Mouse (Mus musculus): ENCODE data around the gene Pigz. TPM values are rescaled to one million over a fixed set of nuclear protein-coding genes. Genes with fewer than 3 reads are reported as not detected.

Pigz gene
- polyA plus RNA-seq, 1 experiment from 2014 or later = 2.8 TPM

- H3K36me3 ChIP-seq = peaks cover 77% of the 10 kb centered on the region
- 87% methylated on average over 7 of the region's 7 CpGs for WGBS
These were observed 29.6 kb downstream of the Pigz start for GRCm38 (mm10) chr16:31963224-31963623.

GRCm38 (mm10) chr16:31975258-31975657 is 41.6 kb downstream of the Pigz start:
- H3K27ac ChIP-seq = no peak overlapping the region
- no peaks in the 10 kb centered on the region for H3K9me3 ChIP-seq (replicated peaks)
- no peak for ATAC-seq (ENCODE audit: low FRiP score)
- H3K4me1 ChIP-seq = no peaks in the 10 kb centered on the region
- H3K9ac ChIP-seq = no peak overlapping the region
- peaks cover 59% of the 10 kb centered on the region for H3K36me3 ChIP-seq
- no peak overlapping the region for H3K4me3 ChIP-seq
- no peak overlapping the region for H3K4me2 ChIP-seq (replicated peaks)
- 93% methylated on average over 4 of the region's 4 CpGs for whole genome bisulfite sequencing
- no peaks in the 10 kb centered on the region for H3K27me3 ChIP-seq

More at GRCm38 (mm10) chr16:31963224-31963623, 29.6 kb downstream of the Pigz start:
- Histone ChIP-seq H3K27ac (no peak overlapping the region), H3K9ac (no peak overlapping the region), H3K4me1 (no peaks in the 10 kb centered on the region), H3K4me3 (no peak overlapping the region), H3K27me3 (no peaks in the 10 kb centered on the region), H3K9me3 (replicated peaks) (no peaks in the 10 kb centered on the region), H3K4me2 (replicated peaks) (no peak overlapping the region)
- ATAC-seq (ENCODE audit: low FRiP score) = no peak

GRCm38 (mm10) chr16:31979501-31979900 is 45.9 kb downstream of the Pigz start:
- no peak overlapping the region for H3K4me3 ChIP-seq
- no peak overlapping the region for H3K27ac ChIP-seq
- no peaks in the 10 kb centered on the region for H3K27me3 ChIP-seq
- ATAC-seq (ENCODE audit: low FRiP score) = no peak
- no peaks in the 10 kb centered on the region for H3K4me1 ChIP-seq
- H3K9me3 ChIP-seq (replicated peaks) = no peaks in the 10 kb centered on the region
- 95% methylated on average over 3 of the region's 3 CpGs for WGBS
- peaks cover 42% of the 10 kb centered on the region for H3K36me3 ChIP-seq
- H3K4me2 ChIP-seq (replicated peaks) = no peak overlapping the region
- H3K9ac ChIP-seq = no peak overlapping the region

GRCm38 (mm10) chr16:31980946-31981345 is 47.3 kb downstream of the Pigz start:
- H3K9ac ChIP-seq = no peak overlapping the region
- H3K9me3 ChIP-seq (replicated peaks) = no peaks in the 10 kb centered on the region
- H3K4me1 ChIP-seq = no peaks in the 10 kb centered on the region
- no peak for ATAC-seq (ENCODE audit: low FRiP score)
- peaks cover 38% of the 10 kb centered on the region for H3K36me3 ChIP-seq
- H3K4me3 ChIP-seq = no peak overlapping the region
- H3K27me3 ChIP-seq = no peaks in the 10 kb centered on the region
- H3K4me2 ChIP-seq (replicated peaks) = no peak overlapping the region
- 78% methylated on average over 5 of the region's 5 CpGs for WGBS
- H3K27ac ChIP-seq = no peak overlapping the region

- Histone ChIP-seq H3K27ac (no peak overlapping the region), H3K4me3 (no peak overlapping the region), H3K9ac (no peak overlapping the region), H3K4me1 (no peaks in the 10 kb centered on the region), H3K36me3 (peaks cover 34% of the 10 kb centered on the region), H3K4me2 (replicated peaks) (no peak overlapping the region), H3K9me3 (replicated peaks) (no peaks in the 10 kb centered on the region), H3K27me3 (no peaks in the 10 kb centered on the region)
- ATAC-seq (ENCODE audit: low FRiP score) = no peak
- WGBS = 51% methylated on average over 1 of the region's 1 CpGs
These were observed 58.4 kb downstream of the Pigz start for GRCm38 (mm10) chr16:31992039-31992438.

- no peak overlapping the region for H3K4me2 ChIP-seq (replicated peaks)
- no peaks in the 10 kb centered on the region for H3K9me3 ChIP-seq (replicated peaks)
- 93% methylated on average over 4 of the region's 4 CpGs for WGBS
- no peaks in the 10 kb centered on the region for H3K4me1 ChIP-seq
- H3K9ac ChIP-seq = no peak overlapping the region
- H3K27me3 ChIP-seq = no peaks in the 10 kb centered on the region
- H3K4me3 ChIP-seq = no peak overlapping the region
- no peak overlapping the region for H3K27ac ChIP-seq
- peaks cover 26% of the 10 kb centered on the region for H3K36me3 ChIP-seq
- no peak for ATAC-seq (ENCODE audit: low FRiP score)
These were observed 59.5 kb downstream of the Pigz start for GRCm38 (mm10) chr16:31993195-31993594.

GRCm38 (mm10) chr16:31993946-31994345 is 60.3 kb downstream of the Pigz start:
- H3K36me3 ChIP-seq = peaks cover 19% of the 10 kb centered on the region
- H3K4me1 ChIP-seq = no peaks in the 10 kb centered on the region
- no peaks in the 10 kb centered on the region for H3K9me3 ChIP-seq (replicated peaks)

More at GRCm38 (mm10) chr16:31993946-31994345, 60.3 kb downstream of the Pigz start:
- ATAC-seq (ENCODE audit: low FRiP score) = no peak
- H3K27ac ChIP-seq = no peak overlapping the region
- H3K4me2 ChIP-seq (replicated peaks) = no peak overlapping the region
- no peaks in the 10 kb centered on the region for H3K27me3 ChIP-seq
- H3K9ac ChIP-seq = no peak overlapping the region
- H3K4me3 ChIP-seq = no peak overlapping the region

Small RNA genes lying within 50 kb of the gene (microRNA-seq; reads per million reads assigned to microRNA genes)
- gene Gm26269 = not detected

Other genes with a start within 250 kb of the Pigz start
- 0.40 and 0.60 TPM in 2 replicates for gene Meltf, start 55.0 kb upstream of the Pigz start, polyA plus RNA-seq (2016; fragmentation: Nextera tagmentation; extraction: Ambion mirVana)
- gene 0610012G03Rik, start 14.6 kb downstream of the Pigz start, polyA plus RNA-seq (2016; fragmentation: Nextera tagmentation; extraction: Ambion mirVana) = 81.1 and 88.2 TPM in 2 replicates
- 123 and 128 TPM in 2 replicates for gene Ncbp2, start 14.7 kb downstream of the Pigz start, polyA plus RNA-seq (2016; fragmentation: Nextera tagmentation; extraction: Ambion mirVana)
- 27.3 and 27.5 TPM in 2 replicates for gene Senp5, start 69.4 kb downstream of the Pigz start, polyA plus RNA-seq (2016; fragmentation: Nextera tagmentation; extraction: Ambion mirVana)
- 48.5 and 50.3 TPM in 2 replicates for gene Pak2, start 145.5 kb downstream of the Pigz start, polyA plus RNA-seq (2016; fragmentation: Nextera tagmentation; extraction: Ambion mirVana)
- 124 and 135 TPM in 2 replicates for gene Pigx, start 165.9 kb downstream of the Pigz start, polyA plus RNA-seq (2016; fragmentation: Nextera tagmentation; extraction: Ambion mirVana)
- 39.6 and 41.9 TPM in 2 replicates for gene Cep19, start 165.9 kb downstream of the Pigz start, polyA plus RNA-seq (2016; fragmentation: Nextera tagmentation; extraction: Ambion mirVana)
- 9.8 and 10.1 TPM in 2 replicates for gene Nrros, start 231.7 kb downstream of the Pigz start, polyA plus RNA-seq (2016; fragmentation: Nextera tagmentation; extraction: Ambion mirVana)
- gene Bex6, start 246.0 kb downstream of the Pigz start, polyA plus RNA-seq (2016; fragmentation: Nextera tagmentation; extraction: Ambion mirVana) = 0.26 TPM in 1 of 2 replicates, not detected in the other